Mouse (Mus musculus) embryonic facial prominence, embryonic 13.5 days (tissue): ENCODE results near the gene Cd22. TPM values are rescaled to one million over a fixed set of nuclear protein-coding genes. Genes with fewer than 3 reads are reported as not detected.

Experiments
- ATAC-seq: fragments of 200-750 bp; cut with Nextera tagmentation; 2 replicates; pipeline ENCODE4 v1.8.0; 2017; ENCODE audit warnings: low read depth; ENCODE audit not compliant: insufficient number of reproducible peaks, insufficient read depth, low FRiP score, low TSS enrichment
- H3K27ac ChIP-seq: fragments of 300-500 bp; sonication (generic); 2 replicates; pipeline ENCODE4 v1.5.1; 2015; ENCODE audit warnings: moderate library complexity, mild to moderate bottlenecking, inconsistent platforms
- H3K27me3 ChIP-seq: fragments of 300-500 bp; sonication (generic); 2 replicates; pipeline ENCODE4 v1.6.1; 2015; ENCODE audit warnings: mild to moderate bottlenecking, inconsistent platforms
- H3K36me3 ChIP-seq: fragments of 300-500 bp; sonication (generic); 2 replicates; pipeline ENCODE4 v1.6.1; 2015; ENCODE audit warnings: mild to moderate bottlenecking, inconsistent platforms
- H3K4me1 ChIP-seq: fragments of 300-500 bp; sonication (generic); 2 replicates; pipeline ENCODE4 v1.6.1; 2015; ENCODE audit warnings: inconsistent platforms
- H3K4me2 ChIP-seq: fragments of 300-500 bp; sonication (generic); 2 replicates; pipeline ENCODE4 v1.6.1; 2015; ENCODE audit warnings: moderate library complexity, mild to moderate bottlenecking, inconsistent platforms
- H3K4me3 ChIP-seq: fragments of 300-500 bp; sonication (generic); 2 replicates; pipeline ENCODE4 v1.5.1; 2015; ENCODE audit warnings: mild to moderate bottlenecking, inconsistent platforms
- H3K9ac ChIP-seq: fragments of 300-500 bp; sonication (generic); 2 replicates; pipeline ENCODE4 v1.6.1; 2015; ENCODE audit warnings: mild to moderate bottlenecking, inconsistent platforms
- H3K9me3 ChIP-seq: fragments of 300-500 bp; sonication (generic); 2 replicates; pipeline ENCODE4 v1.6.1; 2016; ENCODE audit warnings: inconsistent platforms
- WGBS: fragments of 180-500 bp; shearing (Covaris S2); methylation state at CpG from one replicate; pipeline ENCODE4 v1.1.7; 2015; ENCODE audit warnings: mixed read lengths; 5-methylcytosine and 5-hydroxymethylcytosine counted together
- polyA plus RNA-seq: library from polyadenylated mRNA; unstranded; fragments of >200 nt; fragmentation: Nextera tagmentation; extraction: Ambion mirVana; gene quantifications from 2 replicates; pipeline ENCODE4 v1.2.1, GENCODE M21; 2015

The Cd22 gene
- polyA plus RNA-seq, 1 experiment from 2014 or later, result not detected

GRCm38 (mm10) chr7:30895217-30895616 is 15.1 kb upstream of the Cd22 start:
- ATAC-seq, result no peak
- WGBS, result 90% methylated on average over 3 of the region's 3 CpGs

GRCm38 (mm10) chr7:30892515-30892914 is 12.4 kb upstream of the Cd22 start:
- Histone ChIP-seq H3K4me3 (no peak overlapping the region), H3K36me3 (no peaks in the 10 kb centered on the region), H3K4me2 (no peak overlapping the region), H3K9ac (no peak overlapping the region), H3K27me3 (no peaks in the 10 kb centered on the region), H3K4me1 (no peaks in the 10 kb centered on the region), H3K9me3 (no peaks in the 10 kb centered on the region), H3K27ac (no peak overlapping the region)
- WGBS, result 38% methylated on average over 3 of the region's 3 CpGs
- no peak for ATAC-seq

More at GRCm38 (mm10) chr7:30895217-30895616, 15.1 kb upstream of the Cd22 start:
- no peak overlapping the region for H3K4me2 ChIP-seq
- no peaks in the 10 kb centered on the region for H3K27me3 ChIP-seq
- no peaks in the 10 kb centered on the region for H3K36me3 ChIP-seq
- H3K9ac ChIP-seq, result no peak overlapping the region
- no peaks in the 10 kb centered on the region for H3K9me3 ChIP-seq
- H3K27ac ChIP-seq, result no peak overlapping the region
- H3K4me1 ChIP-seq, result no peaks in the 10 kb centered on the region
- H3K4me3 ChIP-seq, result no peak overlapping the region

GRCm38 (mm10) chr7:30891746-30892145 is 11.6 kb upstream of the Cd22 start:
- 84% methylated on average over 9 of the region's 9 CpGs for WGBS
- no peak overlapping the region for H3K4me3 ChIP-seq

GRCm38 (mm10) chr7:30890681-30891080 is 10.5 kb upstream of the Cd22 start:
- 62% methylated on average over 2 of the region's 2 CpGs for WGBS
- Histone ChIP-seq H3K4me2 (no peak overlapping the region), H3K4me3 (no peak overlapping the region), H3K4me1 (no peaks in the 10 kb centered on the region), H3K27ac (no peak overlapping the region), H3K36me3 (no peaks in the 10 kb centered on the region), H3K9me3 (no peaks in the 10 kb centered on the region), H3K27me3 (no peaks in the 10 kb centered on the region), H3K9ac (no peak overlapping the region)
- ATAC-seq, result no peak

More at GRCm38 (mm10) chr7:30891746-30892145, 11.6 kb upstream of the Cd22 start:
- H3K36me3 ChIP-seq, result no peaks in the 10 kb centered on the region
- H3K27ac ChIP-seq, result no peak overlapping the region
- H3K9me3 ChIP-seq, result no peaks in the 10 kb centered on the region
- no peaks in the 10 kb centered on the region for H3K4me1 ChIP-seq
- no peaks in the 10 kb centered on the region for H3K27me3 ChIP-seq
- no peak overlapping the region for H3K4me2 ChIP-seq
- ATAC-seq, result no peak
- no peak overlapping the region for H3K9ac ChIP-seq

- Histone ChIP-seq H3K4me2 (no peak overlapping the region), H3K36me3 (no peaks in the 10 kb centered on the region)
- WGBS, result 79% methylated on average over 7 of the region's 7 CpGs
These were observed 8.6 kb upstream of the Cd22 start for GRCm38 (mm10) chr7:30888786-30889185.

GRCm38 (mm10) chr7:30887568-30888188 is 7.5 kb upstream of the Cd22 start:
- Histone ChIP-seq H3K4me1 (no peaks in the 10 kb centered on the region), H3K9ac (no peak overlapping the region), H3K27ac (no peak overlapping the region), H3K4me2 (no peak overlapping the region), H3K4me3 (no peak overlapping the region), H3K27me3 (no peaks in the 10 kb centered on the region), H3K36me3 (no peaks in the 10 kb centered on the region), H3K9me3 (no peaks in the 10 kb centered on the region)
- ATAC-seq, result no peak
- WGBS, result 81% methylated on average over 14 of the region's 14 CpGs

More at GRCm38 (mm10) chr7:30888786-30889185, 8.6 kb upstream of the Cd22 start:
- ATAC-seq, result no peak
- Histone ChIP-seq H3K9me3 (no peaks in the 10 kb centered on the region), H3K4me3 (no peak overlapping the region), H3K27me3 (no peaks in the 10 kb centered on the region), H3K27ac (no peak overlapping the region), H3K4me1 (no peaks in the 10 kb centered on the region), H3K9ac (no peak overlapping the region)

GRCm38 (mm10) chr7:30886852-30887251 is 6.7 kb upstream of the Cd22 start:
- WGBS, result 77% methylated on average over 4 of the region's 4 CpGs
- H3K36me3 ChIP-seq, result no peaks in the 10 kb centered on the region
- no peak overlapping the region for H3K4me3 ChIP-seq
- H3K27me3 ChIP-seq, result no peaks in the 10 kb centered on the region
- H3K9me3 ChIP-seq, result no peaks in the 10 kb centered on the region
- H3K4me2 ChIP-seq, result no peak overlapping the region
- H3K27ac ChIP-seq, result no peak overlapping the region
- H3K9ac ChIP-seq, result no peak overlapping the region
- ATAC-seq, result no peak
- no peaks in the 10 kb centered on the region for H3K4me1 ChIP-seq

GRCm38 (mm10) chr7:30884047-30884446 is 3.9 kb upstream of the Cd22 start:
- Histone ChIP-seq H3K4me2 (no peak overlapping the region), H3K27me3 (no peaks in the 10 kb centered on the region), H3K4me3 (no peak overlapping the region), H3K27ac (no peak overlapping the region), H3K4me1 (no peaks in the 10 kb centered on the region), H3K9me3 (no peaks in the 10 kb centered on the region), H3K36me3 (no peaks in the 10 kb centered on the region), H3K9ac (no peak overlapping the region)
- no peak for ATAC-seq

GRCm38 (mm10) chr7:30881367-30881766 is 1.2 kb upstream of the Cd22 start:
- Histone ChIP-seq H3K27me3 (no peaks in the 10 kb centered on the region), H3K9me3 (no peaks in the 10 kb centered on the region), H3K4me2 (no peak overlapping the region), H3K4me3 (no peak overlapping the region), H3K9ac (no peak overlapping the region), H3K4me1 (no peaks in the 10 kb centered on the region), H3K36me3 (no peaks in the 10 kb centered on the region), H3K27ac (no peak overlapping the region)
- ATAC-seq, result no peak
- WGBS, result 79% methylated on average over 3 of the region's 3 CpGs

GRCm38 (mm10) chr7:30878950-30879349 is 1.2 kb downstream of the Cd22 start:
- H3K9ac ChIP-seq, result no peak overlapping the region
- 73% methylated on average over 6 of the region's 6 CpGs for WGBS

GRCm38 (mm10) chr7:30873083-30873482 is 7.1 kb downstream of the Cd22 start:
- Histone ChIP-seq H3K4me3 (no peak overlapping the region), H3K27me3 (peaks cover 11% of the 10 kb centered on the region), H3K4me1 (no peaks in the 10 kb centered on the region), H3K27ac (no peak overlapping the region), H3K36me3 (no peaks in the 10 kb centered on the region), H3K9ac (no peak overlapping the region), H3K9me3 (no peaks in the 10 kb centered on the region), H3K4me2 (peak overlapping the region; percentile 43)
- no peak for ATAC-seq
- WGBS, result 19% methylated on average over 15 of the region's 15 CpGs

More at GRCm38 (mm10) chr7:30878950-30879349, 1.2 kb downstream of the Cd22 start:
- Histone ChIP-seq H3K9me3 (no peaks in the 10 kb centered on the region), H3K4me3 (no peak overlapping the region), H3K27ac (no peak overlapping the region), H3K36me3 (no peaks in the 10 kb centered on the region), H3K4me2 (no peak overlapping the region), H3K4me1 (no peaks in the 10 kb centered on the region), H3K27me3 (no peaks in the 10 kb centered on the region)
- ATAC-seq, result no peak

- Histone ChIP-seq H3K27me3 (no peaks in the 10 kb centered on the region; the same call in 1 of the 2 replicates), H3K9ac (no peak overlapping the region), H3K4me2 (no peak overlapping the region), H3K36me3 (no peaks in the 10 kb centered on the region), H3K4me3 (no peak overlapping the region), H3K4me1 (no peaks in the 10 kb centered on the region), H3K27ac (no peak overlapping the region), H3K9me3 (no peaks in the 10 kb centered on the region)
- no peak for ATAC-seq
- WGBS, result 75% methylated on average over 8 of the region's 8 CpGs
These were observed 16.8 kb downstream of the Cd22 start for GRCm38 (mm10) chr7:30863386-30863785.
